Mouse (Mus musculus) MEL (cell line): ENCODE data around the gene Timmdc1. TPM values are rescaled to one million over a fixed set of nuclear protein-coding genes. Genes with fewer than 3 reads are reported as not detected.

Experiments used
- DNase-seq: peaks from one replicate; pipeline ENCODE4 v3.0.0; 2011; ENCODE audit warnings: low read depth, low spot score
- H3K27ac ChIP-seq: 2 replicates; pipeline ENCODE4 v1.5.1; 2012; ENCODE audit warnings: low read depth, mild to moderate bottlenecking, control low read depth, low read length, moderate library complexity; ENCODE audit not compliant: control insufficient read depth
- H3K27me3 ChIP-seq, 2 experiments: fragments of 150-350 bp in 1 of 2; sonication (generic) in 1 of 2; 2 replicates each; pipeline ENCODE4 v1.6.1; 2012; ENCODE audit warnings: low read length in 2 of 2, mild to moderate bottlenecking in 2 of 2, improper control_type of control experiment in 1 of 2, moderate library complexity in 1 of 2; ENCODE audit not compliant: insufficient read depth in 2 of 2, control insufficient read depth in 1 of 2
- H3K36me3 ChIP-seq, 2 experiments: 2 replicates each; pipeline ENCODE4 v1.6.1; 2012 to 2014; ENCODE audit warnings: low read length in 2 of 2, improper control_type of control experiment in 1 of 2, inconsistent platforms in 1 of 2, mild to moderate bottlenecking in 1 of 2; ENCODE audit not compliant: insufficient read depth in 2 of 2, control insufficient read depth in 1 of 2
- H3K4me1 ChIP-seq, 2 experiments: fragments of 150-350 bp in 1 of 2; sonication (generic) in 1 of 2; 2 replicates each; pipeline ENCODE4 v1.6.1; 2012; ENCODE audit warnings: low read length in 2 of 2, improper control_type of control experiment in 1 of 2, mild to moderate bottlenecking in 1 of 2; ENCODE audit not compliant: insufficient read depth in 2 of 2, control insufficient read depth in 1 of 2
- H3K4me3 ChIP-seq, 2 experiments: fragments of 150-350 bp in 1 of 2; sonication (generic) in 1 of 2; 2 replicates each; pipeline ENCODE4 v1.5.1; 2012; ENCODE audit warnings: low read depth in 2 of 2, low read length in 2 of 2, mild to moderate bottlenecking in 2 of 2, moderate library complexity in 2 of 2, control low read depth in 1 of 2, improper control_type of control experiment in 1 of 2; ENCODE audit not compliant: control insufficient read depth in 1 of 2, insufficient read depth in 1 of 2
- H3K79me2 ChIP-seq: 2 replicates; pipeline ENCODE4 v1.6.1; 2012; ENCODE audit warnings: mild to moderate bottlenecking, low read length, moderate library complexity; ENCODE audit not compliant: control insufficient read depth, poor library complexity, insufficient read depth
- H3K9ac ChIP-seq: 2 replicates; pipeline ENCODE4 v1.6.1; 2012; ENCODE audit warnings: low read depth, mild to moderate bottlenecking, control low read depth, low read length, moderate library complexity; ENCODE audit not compliant: control insufficient read depth, poor library complexity, severe bottlenecking
- H3K9me3 ChIP-seq: fragments of 150-350 bp; sonication (generic); replicated peaks from 2 replicates; pipeline ENCODE4 v1.6.1; 2012; ENCODE audit warnings: mild to moderate bottlenecking, low read length, improper control_type of control experiment, moderate library complexity; ENCODE audit not compliant: insufficient read depth
- BHLHE40 ChIP-seq: IDR thresholded peaks from 2 replicates; pipeline ENCODE4 v1.6.1; 2012; ENCODE audit warnings: low read depth, mild to moderate bottlenecking, inconsistent platforms, low read length, improper control_type of control experiment, borderline replicate concordance
- CHD2 ChIP-seq: IDR thresholded peaks from 2 replicates; pipeline ENCODE4 v1.6.1; 2011; ENCODE audit warnings: low read length, improper control_type of control experiment
- CTCF ChIP-seq, 3 experiments: IDR thresholded peaks in 2 of 3; conservative IDR thresholded peaks in 1 of 3; 2 replicates each; pipeline ENCODE4 v1.5.1; 2011 to 2012; ENCODE audit warnings: low read length in 3 of 3, low read depth in 2 of 3, mild to moderate bottlenecking in 2 of 3, improper control_type of control experiment in 1 of 3, inconsistent platforms in 1 of 3, mixed read lengths in 1 of 3, moderate library complexity in 1 of 3; ENCODE audit not compliant: control insufficient read depth in 1 of 3, insufficient read depth in 1 of 3, poor library complexity in 1 of 3, severe bottlenecking in 1 of 3
- E2F4 ChIP-seq: IDR thresholded peaks from 2 replicates; pipeline ENCODE4 v1.6.1; 2011; ENCODE audit warnings: low read depth, low read length, improper control_type of control experiment, borderline replicate concordance
- EP300 ChIP-seq, 2 experiments: IDR thresholded peaks; 2 replicates each; pipeline ENCODE4 v1.6.1; 2011; ENCODE audit warnings: improper control_type of control experiment in 2 of 2, low read length in 2 of 2, low read depth in 1 of 2, mild to moderate bottlenecking in 1 of 2
- GABPA ChIP-seq: IDR thresholded peaks from 2 replicates; pipeline ENCODE4 v1.6.1; 2012; ENCODE audit warnings: low read depth, mild to moderate bottlenecking, inconsistent platforms, low read length, improper control_type of control experiment, moderate library complexity
- GATA1 ChIP-seq: IDR thresholded peaks from 2 replicates; pipeline ENCODE4 v1.6.1; 2011; ENCODE audit warnings: low read depth, low read length, improper control_type of control experiment
- HCFC1 ChIP-seq: IDR thresholded peaks from 2 replicates; pipeline ENCODE4 v1.6.1; 2012; ENCODE audit warnings: low read depth, mild to moderate bottlenecking, inconsistent platforms, low read length, improper control_type of control experiment, moderate library complexity
- JUND ChIP-seq: IDR thresholded peaks from 2 replicates; pipeline ENCODE4 v1.6.1; 2011; ENCODE audit warnings: low read depth, mild to moderate bottlenecking, improper control_type of control experiment, low read length
- KAT2A ChIP-seq: conservative IDR thresholded peaks from 2 replicates; pipeline ENCODE4 v1.6.1; 2012; ENCODE audit warnings: low read depth, low read length, improper control_type of control experiment, inconsistent platforms
- MAFK ChIP-seq: IDR thresholded peaks from 2 replicates; pipeline ENCODE4 v1.6.1; 2011; ENCODE audit warnings: low read depth, mild to moderate bottlenecking, low read length, improper control_type of control experiment, borderline replicate concordance
- MEF2A ChIP-seq: IDR thresholded peaks from 2 replicates; pipeline ENCODE4 v1.6.1; 2014; ENCODE audit warnings: low read depth, mild to moderate bottlenecking, inconsistent platforms, low read length, improper control_type of control experiment; ENCODE audit not compliant: poor library complexity, insufficient replicate concordance, severe bottlenecking; ENCODE audit errors: extremely low read depth
- MXI1 ChIP-seq: IDR thresholded peaks from 2 replicates; pipeline ENCODE4 v1.6.1; 2011; ENCODE audit warnings: mild to moderate bottlenecking, low read depth, low read length, improper control_type of control experiment
- NELFE ChIP-seq: IDR thresholded peaks from 2 replicates; pipeline ENCODE4 v1.6.1; 2011; ENCODE audit warnings: low read depth, low read length, improper control_type of control experiment
- NRF1 ChIP-seq: IDR thresholded peaks from 2 replicates; pipeline ENCODE4 v1.6.1; 2014; ENCODE audit warnings: low read depth, mild to moderate bottlenecking, inconsistent platforms, low read length, improper control_type of control experiment, moderate library complexity; ENCODE audit not compliant: poor library complexity, insufficient read depth, severe bottlenecking
- RCOR1 ChIP-seq: IDR thresholded peaks from 2 replicates; pipeline ENCODE4 v1.6.1; 2012; ENCODE audit warnings: low read depth, mild to moderate bottlenecking, inconsistent platforms, low read length, improper control_type of control experiment
- SIN3A ChIP-seq: IDR thresholded peaks from 2 replicates; pipeline ENCODE4 v1.6.1; 2012; ENCODE audit warnings: low read length, improper control_type of control experiment, inconsistent platforms
- TAL1 ChIP-seq: IDR thresholded peaks from 2 replicates; pipeline ENCODE4 v1.6.1; 2012; ENCODE audit warnings: mild to moderate bottlenecking, inconsistent platforms, low read length, moderate library complexity, mixed read lengths
- TBP ChIP-seq: IDR thresholded peaks from 2 replicates; pipeline ENCODE4 v1.8.0; 2011; ENCODE audit warnings: low read depth, low read length, improper control_type of control experiment
- UBTF ChIP-seq: IDR thresholded peaks from 2 replicates; pipeline ENCODE4 v1.6.1; 2012; ENCODE audit warnings: low read depth, mild to moderate bottlenecking, inconsistent platforms, low read length, improper control_type of control experiment, moderate library complexity, borderline replicate concordance; ENCODE audit not compliant: insufficient read depth
- USF2 ChIP-seq, 2 experiments: IDR thresholded peaks; 2 replicates each; pipeline ENCODE4 v1.6.1; 2011 to 2012; ENCODE audit warnings: improper control_type of control experiment in 2 of 2, low read length in 2 of 2, borderline replicate concordance in 1 of 2, inconsistent platforms in 1 of 2, low read depth in 1 of 2, mild to moderate bottlenecking in 1 of 2; ENCODE audit not compliant: insufficient read depth in 1 of 2
- polyA plus RNA-seq, 2 experiments: library from polyadenylated mRNA; stranded (reverse) in 1 of 2; unstranded in 1 of 2; fragments of >175 nt in 1 of 2; fragments of >200 nt in 1 of 2; gene quantifications; 2 replicates each; pipeline versions ENCODE4 v1.2.1 to v1.2.4; 2012; ENCODE audit warnings: low replicate concordance in 2 of 2, low read depth in 1 of 2; ENCODE audit not compliant: insufficient read length in 2 of 2, insufficient read depth in 1 of 2, missing spikeins in 1 of 2
- total RNA-seq: library from RNA; depleted of rRNA; stranded (reverse); fragments of 300-350 nt; gene quantifications from 2 replicates; pipeline ENCODE4 v1.2.3, GENCODE M21; 2012

The Timmdc1 gene
- total and polyA plus RNA-seq, 3 experiments = 38.0 to 40.4 TPM; not detected in 1

- Histone ChIP-seq H3K4me3 (no peak overlapping the region), H3K27ac (no peak overlapping the region), H3K4me1 (peaks cover 0 to 12% of the 10 kb centered on the region in 2 experiments; a peak in 2 of 4 replicates)
- TF ChIP-seq TBP (no peak), BHLHE40 (no peak), GABPA (no peak), NRF1 (no peak), NELFE (no peak), CTCF (IDR thresholded peaks at IDR 0.05 in 2 of 3, conservative IDR thresholded peaks at IDR 0.05 in 1 of 3; ENCODE audit: control insufficient read depth in 1 of 3, insufficient read depth in 1 of 3, low read depth in 2 of 3, low read length in 3 of 3, poor library complexity in 1 of 3, severe bottlenecking in 1 of 3) (no peak), KAT2A (no peak), UBTF (no peak), TAL1 (no peak)
- TF ChIP-seq, all 39 proteins: peak for 0
- Histone ChIP-seq H3K9ac (no peak overlapping the region), H3K27me3 (no peaks in the 10 kb centered on the region), H3K79me2 (no peaks in the 10 kb centered on the region), H3K36me3 (peaks cover 0 to 9% of the 10 kb centered on the region in 2 experiments; a peak in 1 of 4 replicates), H3K9me3 (no peaks in the 10 kb centered on the region)
- no peak for DNase-seq
Observed at GRCm38 (mm10) chr16:38467091-38467916, 55.2 kb downstream of the Timmdc1 start.

- no peaks in the 10 kb centered on the region for H3K9me3 ChIP-seq
- H3K27me3 ChIP-seq = no peaks in the 10 kb centered on the region
- H3K4me1 ChIP-seq = peaks cover 0 to 7% of the 10 kb centered on the region in 2 experiments; a peak in 2 of 4 replicates
- no peak overlapping the region for H3K27ac ChIP-seq
- no peak overlapping the region for H3K9ac ChIP-seq
- no peaks in the 10 kb centered on the region for H3K79me2 ChIP-seq
- DNase-seq = no peak
- 0 out of 4 replicates have a peak, but pooled peaks cover 0 to 2% of the 10 kb centered on the region in 2 experiments for H3K36me3 ChIP-seq
- TF ChIP-seq MAFK (no peak), E2F4 (no peak), CHD2 (no peak), USF2 (IDR thresholded peaks at IDR 0.05; ENCODE audit: borderline replicate concordance in 1 of 2, insufficient read depth in 1 of 2, low read depth in 1 of 2, low read length in 2 of 2) (no peak), RCOR1 (no peak), SIN3A (no peak), MXI1 (no peak), TBP (no peak), EP300 (IDR thresholded peaks at IDR 0.05; ENCODE audit: low read depth in 1 of 2, low read length in 2 of 2) (no peak), GATA1 (no peak), MEF2A (no peak), HCFC1 (no peak), JUND (no peak), CTCF (IDR thresholded peaks at IDR 0.05 in 2 of 3, conservative IDR thresholded peaks at IDR 0.05 in 1 of 3; ENCODE audit: control insufficient read depth in 1 of 3, insufficient read depth in 1 of 3, low read depth in 2 of 3, low read length in 3 of 3, poor library complexity in 1 of 3, severe bottlenecking in 1 of 3) (no peak)
- no peak overlapping the region for H3K4me3 ChIP-seq
Observed at GRCm38 (mm10) chr16:38466089-38466488, 56.4 kb downstream of the Timmdc1 start.
